Mouse (Mus musculus): Measurements from ENCODE around the gene Mrrf.

DNA sequence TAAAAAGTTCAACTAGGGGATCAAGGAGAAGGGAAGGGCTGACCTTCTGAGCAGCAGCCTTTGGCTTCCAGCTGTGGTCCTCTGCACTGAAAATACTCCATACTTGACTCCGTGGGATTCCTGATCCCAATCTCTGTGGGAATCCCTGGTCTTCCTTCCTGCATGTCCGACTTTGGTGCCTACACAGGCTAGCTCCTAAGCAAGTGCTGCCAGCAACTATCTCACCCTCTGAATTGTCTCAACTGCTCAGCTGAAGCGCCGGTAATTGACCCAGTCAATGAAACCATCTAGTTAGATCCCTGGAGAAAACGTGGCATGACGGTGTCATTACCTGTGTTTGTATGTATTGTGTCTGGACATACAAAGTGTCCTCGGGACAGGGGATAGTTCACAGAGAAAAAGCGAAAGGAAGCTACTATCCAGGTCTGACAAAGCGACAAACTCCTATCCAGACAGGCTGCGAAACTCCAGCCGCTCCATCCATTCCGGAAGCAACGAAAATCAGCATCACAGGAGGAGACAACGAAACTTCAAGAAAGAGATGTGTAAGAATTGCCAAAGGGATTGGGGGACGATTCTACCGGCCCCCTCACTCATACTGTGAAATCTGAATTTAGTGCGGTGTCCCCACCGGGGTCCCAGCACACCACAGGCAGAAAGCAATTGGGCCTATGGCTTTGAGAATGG, 38.9 kb upstream of the Mrrf start:
- TF ChIP-seq CTCF (IDR thresholded peaks at IDR 0.05; ENCODE audit: borderline replicate concordance, insufficient read depth, low read length), result no peak
- TF ChIP-seq POLR2A (IDR thresholded peaks at IDR 0.05; ENCODE audit: low read depth, low read length), result no peak

Data from embryonic fibroblast, embryonic 13.5 days (primary cell).